Mouse (Mus musculus): Measurements from ENCODE around the gene Schip1. TPM values are rescaled to one million over a fixed set of nuclear protein-coding genes. Genes with fewer than 3 reads are reported as not detected.

Schip1 gene
- polyA plus RNA-seq (2012; rRNA removed): 11.7 and 15.6 TPM in 2 replicates

DNA sequence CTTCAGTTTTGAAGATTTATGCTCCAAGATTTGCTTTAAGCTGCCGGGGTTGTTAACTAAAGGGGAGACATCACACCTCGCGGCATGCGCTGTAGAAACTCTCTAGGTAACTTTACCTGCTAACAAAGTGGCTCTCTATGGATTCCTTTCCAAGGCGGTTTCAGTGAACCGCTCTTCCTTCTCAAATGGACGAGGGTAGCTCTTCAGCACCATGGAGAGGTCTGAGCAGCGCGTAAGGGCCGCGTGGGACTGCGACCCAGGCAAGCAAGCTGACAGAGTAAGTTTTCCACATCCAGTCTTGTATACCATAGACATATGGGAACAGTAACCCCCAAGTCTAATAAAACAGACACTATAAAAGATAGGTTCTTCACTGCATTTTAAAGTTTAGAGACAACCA is at the start of gene Schip1:
TSS of gene Schip1 (plus strand) at position 72 of the 400 bp plus-strand sequence.

Other genes with a start within 250 kb of the Schip1 start
- not detected in 2 replicates for gene Iqcj, start 172.6 kb upstream of the Schip1 start, polyA plus RNA-seq (2012; rRNA removed)
- not detected in 2 replicates for gene Iqschfp, start 172.6 kb upstream of the Schip1 start, polyA plus RNA-seq (2012; rRNA removed)

Measured in ovary, adult 2 months (tissue).